Mouse (Mus musculus): ENCODE data around the gene Hmgcs2. TPM values are rescaled to one million over a fixed set of nuclear protein-coding genes. Genes with fewer than 3 reads are reported as not detected.

The Hmgcs2 gene
- polyA plus RNA-seq, 1 experiment from 2014 or later, result 9.7 TPM

Other genes starting within 250 kb of the Hmgcs2 start
- gene Adam30, start 119.8 kb upstream of the Hmgcs2 start, polyA plus RNA-seq (2015; fragmentation: Nextera tagmentation; extraction: Ambion mirVana), result not detected in 2 replicates
- gene Reg4, start 58.3 kb upstream of the Hmgcs2 start, polyA plus RNA-seq (2015; fragmentation: Nextera tagmentation; extraction: Ambion mirVana), result not detected in 2 replicates
- 94.8 and 112 TPM in 2 replicates for gene Phgdh, start 59.6 kb downstream of the Hmgcs2 start, polyA plus RNA-seq (2015; fragmentation: Nextera tagmentation; extraction: Ambion mirVana)
- 9.3 and 9.8 TPM in 2 replicates for gene Zfp697, start 102.0 kb downstream of the Hmgcs2 start, polyA plus RNA-seq (2015; fragmentation: Nextera tagmentation; extraction: Ambion mirVana)
- not detected in 2 replicates for gene Gm4450, start 176.7 kb downstream of the Hmgcs2 start, polyA plus RNA-seq (2015; fragmentation: Nextera tagmentation; extraction: Ambion mirVana)
- gene Hsd3b4, start 230.1 kb downstream of the Hmgcs2 start, polyA plus RNA-seq (2015; fragmentation: Nextera tagmentation; extraction: Ambion mirVana), result not detected in 2 replicates

All from heart, embryonic 16.5 days (tissue).